Mouse (Mus musculus) gastrocnemius, postnatal 25 days (tissue): ENCODE data around the gene Obsl1. TPM values are rescaled to one million over a fixed set of nuclear protein-coding genes. Genes with fewer than 3 reads are reported as not detected.

Experiments used
- DNase-seq: peaks from one replicate; pipeline ENCODE4 v3.0.0; 2022
- total RNA-seq, 2 experiments: library from RNA; stranded (reverse); gene quantifications; 1 replicate in 1 of 2; 2 replicates in 1 of 2; pipeline ENCODE4 v1.2.3; 2021

Obsl1 gene
- total RNA-seq, 2 experiments from 2014 or later = 37.7 to 52.8 TPM

DNA sequence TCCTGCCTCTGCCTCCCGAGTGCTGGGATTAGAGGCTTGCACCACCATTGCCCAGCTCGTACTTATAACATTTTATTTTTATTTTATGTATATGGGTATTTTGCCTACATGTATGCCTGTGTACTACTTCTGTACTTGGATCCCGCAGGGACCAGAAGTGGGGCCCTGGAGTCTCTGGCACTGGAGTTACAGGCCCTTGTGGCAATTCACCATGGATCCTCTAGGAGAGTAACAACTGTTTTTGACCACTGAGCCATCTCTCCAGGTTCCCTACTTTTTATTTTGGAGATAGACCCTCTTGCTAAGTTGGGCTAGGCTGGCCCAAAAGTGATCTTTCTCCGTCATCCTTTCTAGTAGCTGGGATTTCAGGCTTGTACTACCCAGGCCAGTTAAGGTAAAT is 12.2 kb upstream of the Obsl1 start:
- no peak for DNase-seq

GRCm38 (mm10) chr1:75517984-75518383 is 11.7 kb upstream of the Obsl1 start:
- no peak for DNase-seq

- DNase-seq = no peak
Measured at GRCm38 (mm10) chr1:75516703-75517380, 10.6 kb upstream of the Obsl1 start.

DNA sequence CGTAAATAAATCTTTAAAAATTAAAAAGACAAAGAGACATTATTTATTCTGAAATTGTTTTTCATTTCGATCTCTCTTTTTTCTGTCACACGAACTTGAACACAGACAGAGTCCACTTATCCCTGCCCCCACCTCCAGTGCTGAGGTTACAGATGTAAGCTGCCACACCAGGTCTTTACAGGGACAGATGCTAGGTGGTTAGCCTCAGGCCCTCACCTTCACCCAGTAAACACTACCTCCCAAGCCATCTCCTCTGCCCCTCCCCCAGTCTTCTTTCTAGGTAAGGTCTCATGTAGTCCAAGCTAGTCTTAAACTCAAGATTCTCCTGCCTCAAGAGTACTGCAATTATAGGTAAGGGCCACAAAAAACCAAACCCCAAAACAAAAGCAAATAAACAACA is 6.3 kb upstream of the Obsl1 start:
- no peak for DNase-seq

- DNase-seq = no peak
Measured at GRCm38 (mm10) chr1:75511437-75512210, 5.4 kb upstream of the Obsl1 start.

DNA sequence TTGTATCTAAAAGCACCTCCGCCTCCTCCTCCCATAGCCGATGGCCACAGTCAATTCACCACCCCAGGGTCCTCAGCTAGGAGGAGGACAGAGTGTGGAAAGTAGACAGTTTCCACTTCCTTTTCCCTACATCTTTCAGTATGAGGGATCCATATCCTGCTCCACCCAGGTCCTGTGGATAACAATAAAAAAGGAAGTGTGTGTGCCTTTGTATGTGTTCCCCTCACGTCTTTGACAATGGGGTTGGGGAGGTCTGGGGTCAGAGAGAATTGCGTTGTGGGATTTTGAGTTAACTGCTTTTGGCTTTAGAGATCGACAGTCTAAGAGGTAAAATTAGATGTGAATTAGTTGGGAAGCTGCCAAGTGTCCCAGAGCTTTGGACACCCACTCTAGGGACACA is 3.9 kb upstream of the Obsl1 start:
- DNase-seq = no peak

DNA sequence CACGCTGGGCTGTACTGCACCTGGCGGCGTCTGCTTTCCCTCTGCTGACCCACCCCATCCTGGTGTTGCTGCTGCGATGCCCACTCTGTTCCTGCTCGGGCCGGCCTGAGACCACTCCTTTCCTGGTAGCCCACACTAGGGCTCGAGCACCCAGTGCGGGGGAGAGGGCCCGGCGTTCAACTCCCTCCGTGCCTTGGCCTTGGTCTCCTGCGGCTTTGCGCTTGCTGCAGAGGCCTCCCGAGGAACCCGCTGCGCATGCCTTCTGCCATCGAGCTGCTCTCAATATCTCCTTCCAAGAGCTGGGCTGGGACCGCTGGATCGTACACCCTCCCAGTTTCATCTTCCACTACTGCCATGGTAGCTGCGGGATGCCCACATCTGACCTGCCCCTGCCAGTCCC is 3.3 kb upstream of the Obsl1 start:
- DNase-seq = no peak

- no peak for DNase-seq
Measured at GRCm38 (mm10) chr1:75507006-75507405, 754 bp upstream of the Obsl1 start, which contains the start of gene Inha. Gene Inha (plus strand): TSS chr1:75507077.

- peak; percentile 78 for DNase-seq
Measured at GRCm38 (mm10) chr1:75505159-75505955, 895 bp downstream of the Obsl1 start.

DNA sequence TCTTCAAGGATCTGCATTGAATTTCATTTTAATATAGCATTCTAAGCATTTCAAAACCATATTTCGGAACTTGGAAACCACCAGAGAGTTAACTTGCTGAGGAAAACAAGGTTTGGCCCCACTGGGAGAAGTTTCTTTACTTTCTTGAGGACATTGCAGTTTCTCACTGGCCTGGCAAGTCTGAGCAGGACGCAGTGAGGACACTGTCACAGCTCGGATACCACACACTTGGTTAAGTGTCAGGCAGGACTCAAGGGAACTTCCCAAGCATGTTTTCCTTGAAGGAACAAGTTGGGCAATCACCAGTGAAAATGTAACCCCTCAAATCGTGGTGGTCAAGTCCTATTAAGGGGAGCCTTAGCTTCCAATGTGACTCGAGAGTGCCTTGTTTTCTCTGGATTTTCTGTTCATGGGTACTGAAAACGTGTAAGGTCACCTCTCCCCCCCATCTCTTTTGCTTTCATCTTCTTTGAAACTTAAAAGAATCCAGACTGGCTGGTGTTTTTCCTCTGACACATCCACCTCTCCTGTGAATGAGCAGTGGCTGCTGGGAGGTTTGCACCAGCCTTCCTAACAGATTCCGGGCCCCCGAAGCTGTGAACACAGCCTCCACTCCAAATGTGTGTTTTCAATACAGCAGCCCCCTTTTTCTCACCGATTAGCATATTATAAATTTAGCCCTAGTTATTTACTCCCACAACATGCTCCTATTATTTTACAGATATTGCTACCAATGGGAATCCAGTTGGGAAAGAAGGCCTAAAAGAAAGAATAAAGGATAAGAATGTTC is 1.8 kb downstream of the Obsl1 start:
- no peak for DNase-seq

- DNase-seq = no peak
Measured at GRCm38 (mm10) chr1:75503651-75503980, 2.6 kb downstream of the Obsl1 start.

- DNase-seq = no peak
Measured at GRCm38 (mm10) chr1:75502945-75503650, 3.2 kb downstream of the Obsl1 start.

DNA sequence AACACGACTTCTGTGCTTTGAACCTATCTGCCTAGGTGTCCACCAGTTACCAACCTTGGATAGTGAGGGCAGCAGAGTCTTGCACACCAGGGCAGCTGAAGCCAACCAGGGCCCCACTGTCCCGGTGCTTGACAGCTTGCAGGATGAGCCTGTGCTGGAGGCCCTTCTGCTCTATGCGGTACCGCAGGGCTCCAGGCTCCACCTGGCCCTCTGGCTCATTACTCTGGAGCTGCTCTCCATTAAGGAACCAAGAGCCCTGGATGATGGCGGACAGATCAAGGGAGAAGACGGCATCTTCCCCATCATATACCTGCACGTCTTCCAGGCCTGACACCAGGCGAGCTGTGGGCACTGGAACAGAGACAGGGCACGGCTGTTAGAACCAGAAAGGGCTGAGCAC is 4.3 kb downstream of the Obsl1 start:
- DNase-seq = no peak

GRCm38 (mm10) chr1:75499441-75499840 is 6.8 kb downstream of the Obsl1 start:
- DNase-seq = no peak

DNA sequence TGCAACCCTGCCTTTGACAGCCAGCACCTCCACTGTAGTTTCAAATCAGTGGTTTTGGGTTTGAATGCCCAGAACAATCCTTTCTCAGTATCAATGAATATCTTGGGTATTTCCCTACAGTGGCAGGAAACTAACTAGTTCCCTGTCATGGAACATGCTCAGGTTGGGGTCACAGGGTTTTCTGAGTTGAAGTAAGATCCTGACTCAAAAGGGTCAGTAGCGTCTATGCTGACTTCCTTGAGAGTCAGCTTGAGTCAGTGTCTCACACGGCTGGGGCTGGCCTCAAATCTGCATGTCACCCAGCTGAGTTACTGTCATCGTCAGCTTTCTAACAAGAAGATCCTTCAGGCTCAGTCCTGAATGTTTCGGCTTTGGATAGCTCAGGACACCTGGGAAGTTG is 7.4 kb downstream of the Obsl1 start:
- DNase-seq = no peak

GRCm38 (mm10) chr1:75494878-75495548 is 11.2 kb downstream of the Obsl1 start:
- DNase-seq = no peak

- DNase-seq = no peak
Measured at GRCm38 (mm10) chr1:75492579-75493170, 13.6 kb downstream of the Obsl1 start.

GRCm38 (mm10) chr1:75490785-75491551 is 15.3 kb downstream of the Obsl1 start:
- DNase-seq = no peak

DNA sequence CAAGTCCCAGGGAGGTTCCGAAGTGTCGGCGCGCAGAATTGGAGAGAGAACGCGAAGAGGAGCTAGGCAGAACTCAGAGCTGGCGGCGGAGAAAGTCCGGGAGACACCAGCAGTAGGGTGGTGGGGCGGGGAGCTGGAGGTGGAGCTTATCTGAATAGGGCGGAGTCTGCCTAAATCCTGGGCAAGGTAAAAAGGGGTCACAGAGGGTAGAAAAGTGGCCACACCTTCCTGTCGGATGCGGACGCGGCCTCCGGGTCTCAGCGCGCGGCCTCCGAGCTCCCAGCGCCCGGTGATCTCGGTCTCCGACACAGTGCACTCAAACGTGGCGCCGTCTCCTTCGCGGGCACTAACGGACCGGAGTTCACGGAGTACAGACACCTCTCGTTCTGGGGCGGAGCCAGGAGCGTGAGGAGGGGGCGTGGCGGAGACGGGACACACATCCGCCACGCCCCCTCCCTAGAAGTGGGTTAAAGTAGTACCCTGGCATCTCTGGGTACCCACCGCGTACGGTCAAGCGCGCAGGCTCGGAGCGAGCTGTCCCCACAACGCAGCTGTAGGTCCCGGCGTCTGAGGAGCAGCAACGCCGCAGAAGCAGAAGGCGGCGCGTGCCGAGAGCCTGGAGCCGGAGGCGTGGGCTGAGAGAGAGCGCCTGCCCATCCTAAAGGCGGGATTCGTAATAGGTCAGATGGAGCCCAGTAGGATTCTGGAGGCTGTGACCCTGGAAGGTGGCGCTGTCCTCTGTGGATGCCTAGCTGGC is 18.7 kb downstream of the Obsl1 start:
- no peak for DNase-seq
